Mouse (Mus musculus): ENCODE measurements at regions not wholly inside any gene's neighbourhood (a gene's known extent, or its start where the extent isn't known, plus 50 kb on each side); places are given as distances from the start of the nearest gene placed in this dataset.
A peak's percentile ranks its signal among the peaks of the same experiment; 100 is the strongest.

- Histone ChIP-seq H3K9ac (ENCODE audit: low read length) (no peak overlapping the region), H3K4me1 (replicated peaks; ENCODE audit: control insufficient read depth, insufficient read depth) (peaks cover 5% of the 10 kb centered on the region), H3K4me3 (ENCODE audit: low read depth, low read length) (no peak overlapping the region), H3K9me3 (ENCODE audit: control insufficient read depth, low read length) (no peaks in the 10 kb centered on the region), H3K27ac (replicated peaks) (no peak overlapping the region), H3K27me3 (ENCODE audit: control insufficient read depth, insufficient read depth, low read length) (no peaks in the 10 kb centered on the region), H3K4me2 (replicated peaks; ENCODE audit: low read depth) (no peak overlapping the region), H3K36me3 (ENCODE audit: control insufficient read depth, insufficient read depth, low read length) (no peaks in the 10 kb centered on the region)
- 84% methylated on average over 4 of the region's 4 CpGs for whole genome bisulfite sequencing
- DNase-seq (ENCODE audit: low spot score) (no peak), ATAC-seq (ENCODE audit: low FRiP score, low TSS enrichment) (no peak)
- TF ChIP-seq EP300 (optimal IDR thresholded peaks at IDR 0.05) (no peak), CTCF (IDR thresholded peaks at IDR 0.05; ENCODE audit: low read depth) (no peak)
Measured at GRCm38 (mm10) chr14:76700190-76700589, 143.5 kb upstream of the Serp2 start.

- peaks cover 5% of the 10 kb centered on the region for H3K4me1 ChIP-seq (replicated peaks; ENCODE audit: control insufficient read depth, insufficient read depth)
- no peaks in the 10 kb centered on the region for H3K9me3 ChIP-seq (ENCODE audit: control insufficient read depth, low read length)
- peak overlapping the region; percentile 79 for H3K27ac ChIP-seq (replicated peaks)
- peak; percentile 90 for ATAC-seq (ENCODE audit: low FRiP score, low TSS enrichment)
- no peaks in the 10 kb centered on the region for H3K36me3 ChIP-seq (ENCODE audit: control insufficient read depth, insufficient read depth, low read length)
- H3K4me2 ChIP-seq (replicated peaks; ENCODE audit: low read depth), result no peak overlapping the region
- H3K27me3 ChIP-seq (ENCODE audit: control insufficient read depth, insufficient read depth, low read length), result no peaks in the 10 kb centered on the region
- no peak overlapping the region for H3K4me3 ChIP-seq (ENCODE audit: low read depth, low read length)
- TF ChIP-seq CTCF (IDR thresholded peaks at IDR 0.05; ENCODE audit: low read depth) (no peak), EP300 (optimal IDR thresholded peaks at IDR 0.05) (no peak)
- H3K9ac ChIP-seq (ENCODE audit: low read length), result no peak overlapping the region
- DNase-seq (ENCODE audit: low spot score), result peak; percentile 60
- 25% methylated on average over 4 of the region's 4 CpGs for WGBS
Measured at GRCm38 (mm10) chr14:76698718-76699402, 142.2 kb upstream of the Serp2 start.

- Histone ChIP-seq H3K4me2 (replicated peaks; ENCODE audit: low read depth) (no peak overlapping the region), H3K9me3 (ENCODE audit: control insufficient read depth, low read length) (no peaks in the 10 kb centered on the region), H3K27ac (replicated peaks) (no peak overlapping the region), H3K27me3 (ENCODE audit: control insufficient read depth, insufficient read depth, low read length) (no peaks in the 10 kb centered on the region), H3K4me1 (replicated peaks; ENCODE audit: control insufficient read depth, insufficient read depth) (peaks cover 5% of the 10 kb centered on the region), H3K9ac (ENCODE audit: low read length) (no peak overlapping the region), H3K36me3 (ENCODE audit: control insufficient read depth, insufficient read depth, low read length) (no peaks in the 10 kb centered on the region), H3K4me3 (ENCODE audit: low read depth, low read length) (no peak overlapping the region)
- TF ChIP-seq EP300 (optimal IDR thresholded peaks at IDR 0.05) (no peak), CTCF (IDR thresholded peaks at IDR 0.05; ENCODE audit: low read depth) (no peak)
- ATAC-seq (ENCODE audit: low FRiP score, low TSS enrichment) (no peak), DNase-seq (ENCODE audit: low spot score) (no peak)
- 68% methylated on average over 4 of the region's 4 CpGs for WGBS
Measured at GRCm38 (mm10) chr14:76696729-76697128, 140.0 kb upstream of the Serp2 start.

- no peaks in the 10 kb centered on the region for H3K27me3 ChIP-seq (ENCODE audit: control insufficient read depth, insufficient read depth, low read length)
- no peaks in the 10 kb centered on the region for H3K9me3 ChIP-seq (ENCODE audit: control insufficient read depth, low read length)
- H3K9ac ChIP-seq (ENCODE audit: low read length), result no peak overlapping the region
- no peak for ATAC-seq (ENCODE audit: low FRiP score, low TSS enrichment)
- TF ChIP-seq EP300 (optimal IDR thresholded peaks at IDR 0.05), result no peak
- TF ChIP-seq CTCF (IDR thresholded peaks at IDR 0.05; ENCODE audit: low read depth), result no peak
- 0 out of 2 replicates have a peak overlapping the region, but pooled peaks have one; percentile 20 for H3K27ac ChIP-seq (replicated peaks)
- no peak overlapping the region for H3K4me2 ChIP-seq (replicated peaks; ENCODE audit: low read depth)
- H3K4me3 ChIP-seq (ENCODE audit: low read depth, low read length), result no peak overlapping the region
- WGBS, result 45% methylated on average over 18 of the region's 18 CpGs
- H3K36me3 ChIP-seq (ENCODE audit: control insufficient read depth, insufficient read depth, low read length), result no peaks in the 10 kb centered on the region
- peaks cover 5% of the 10 kb centered on the region for H3K4me1 ChIP-seq (replicated peaks; ENCODE audit: control insufficient read depth, insufficient read depth)
- no peak for DNase-seq (ENCODE audit: low spot score)
Measured at GRCm38 (mm10) chr14:76695691-76696355, 139.1 kb upstream of the Serp2 start.

GRCm38 (mm10) chr14:76694894-76695293 lies 138.2 kb upstream of the Serp2 start:
- DNase-seq (ENCODE audit: low spot score) (no peak), ATAC-seq (ENCODE audit: low FRiP score, low TSS enrichment) (no peak)
- no peak overlapping the region for H3K4me3 ChIP-seq (ENCODE audit: low read depth, low read length)
- peaks cover 5% of the 10 kb centered on the region for H3K4me1 ChIP-seq (replicated peaks; ENCODE audit: control insufficient read depth, insufficient read depth)
- TF ChIP-seq CTCF (IDR thresholded peaks at IDR 0.05; ENCODE audit: low read depth) (no peak), EP300 (optimal IDR thresholded peaks at IDR 0.05) (no peak)
- H3K9ac ChIP-seq (ENCODE audit: low read length), result no peak overlapping the region
- H3K27ac ChIP-seq (replicated peaks), result no peak overlapping the region
- no peak overlapping the region for H3K4me2 ChIP-seq (replicated peaks; ENCODE audit: low read depth)
- WGBS, result 61% methylated on average over 8 of the region's 8 CpGs
- no peaks in the 10 kb centered on the region for H3K9me3 ChIP-seq (ENCODE audit: control insufficient read depth, low read length)
- no peaks in the 10 kb centered on the region for H3K36me3 ChIP-seq (ENCODE audit: control insufficient read depth, insufficient read depth, low read length)
- no peaks in the 10 kb centered on the region for H3K27me3 ChIP-seq (ENCODE audit: control insufficient read depth, insufficient read depth, low read length)

Measured in stomach, postnatal 0 days (tissue).